Mouse (Mus musculus): ENCODE measurements around the gene Spred3. TPM values are rescaled to one million over a fixed set of nuclear protein-coding genes. Genes with fewer than 3 reads are reported as not detected.

Spred3 gene
- total and polyA plus RNA-seq, 3 experiments: 1.6 to 6.6 (median 3.3) TPM

- DNase-seq (ENCODE audit: extremely low read depth): no peak
- in situ Hi-C loops (cut with MboI; ENCODE audit: low pct_ligation_motif_present, low pct_unique_long_range_greater_than_20kb, low sequenced_read_pairs) (no loop called here), dilution Hi-C loops (cut with MboI; ENCODE audit: extremely low pct_ligation_motif_present, extremely low pct_unique_long_range_greater_than_20kb, low sequenced_read_pairs) (no loop called here)
- H3K9me3 ChIP-seq (replicated peaks; ENCODE audit: low read length): no peaks in the 10 kb centered on the region
- no peaks in the 10 kb centered on the region for H3K27me3 ChIP-seq (replicated peaks)
- TF ChIP-seq JUND (conservative IDR thresholded peaks at IDR 0.05; ENCODE audit: low read depth, low read length) (no peak), KAT2A (IDR thresholded peaks at IDR 0.05; ENCODE audit: insufficient replicate concordance, low read length) (no peak), GABPA (IDR thresholded peaks at IDR 0.05; ENCODE audit: insufficient replicate concordance, low read depth, low read length) (no peak), MAFK (IDR thresholded peaks at IDR 0.05; ENCODE audit: insufficient replicate concordance, low read length) (no peak), NELFE (IDR thresholded peaks at IDR 0.05; ENCODE audit: low read depth, low read length) (no peak), BHLHE40 (IDR thresholded peaks at IDR 0.05; ENCODE audit: low read depth, low read length) (no peak), TBP (conservative IDR thresholded peaks at IDR 0.05; ENCODE audit: low read depth, low read length) (no peak), E2F4 (IDR thresholded peaks at IDR 0.05; ENCODE audit: insufficient replicate concordance, low read depth, low read length) (no peak), JUN (IDR thresholded peaks at IDR 0.05; ENCODE audit: insufficient read depth, low read depth, low read length) (no peak), MAZ (IDR thresholded peaks at IDR 0.05; ENCODE audit: low read depth, low read length) (no peak), RAD21 (IDR thresholded peaks at IDR 0.05; ENCODE audit: low read depth, low read length) (no peak), EP300 (IDR thresholded peaks at IDR 0.05; ENCODE audit: low read length) (no peak), IRF4 (IDR thresholded peaks at IDR 0.05; ENCODE audit: low read depth, low read length) (no peak), ETS1 (conservative IDR thresholded peaks at IDR 0.05; ENCODE audit: low read depth, low read length) (no peak)
- peak overlapping the region in 1 of 3 experiments; percentile 85 for H3K4me3 ChIP-seq (replicated peaks in 1 of 3; ENCODE audit: low read depth in 2 of 3, low read length in 2 of 3, poor library complexity in 1 of 3)
- H3K4me2 ChIP-seq (ENCODE audit: insufficient read depth, low read depth, poor library complexity, severe bottlenecking): peak overlapping the region; percentile 84
- H3K9ac ChIP-seq (ENCODE audit: insufficient read depth, low read depth): no peak overlapping the region
- H3K79me2 ChIP-seq (replicated peaks; ENCODE audit: control insufficient read depth, extremely low read depth, insufficient read depth, poor library complexity, severe bottlenecking): peaks cover 2% of the 10 kb centered on the region; the same call in 1 of the 2 replicates
- peaks cover 12 to 31% of the 10 kb centered on the region in 2 experiments for H3K4me1 ChIP-seq (ENCODE audit: control insufficient read depth in 1 of 2, insufficient read depth in 2 of 2)
- H3K36me3 ChIP-seq (replicated peaks in 1 of 2; ENCODE audit: control insufficient read depth in 1 of 2, insufficient read depth in 1 of 2, low read length in 1 of 2): peaks cover 43 to 56% of the 10 kb centered on the region in 2 experiments
- no peak overlapping the region for H3K27ac ChIP-seq (ENCODE audit: insufficient read depth, low read depth)
These were observed 1.4 kb upstream of the Spred3 start for GRCm38 (mm10) chr7:29171562-29172097.

GRCm38 (mm10) chr7:29170755-29171561 is 747 bp upstream of the Spred3 start:
- in situ Hi-C loops (cut with MboI; ENCODE audit: low pct_ligation_motif_present, low pct_unique_long_range_greater_than_20kb, low sequenced_read_pairs) (no loop called here), dilution Hi-C loops (cut with MboI; ENCODE audit: extremely low pct_ligation_motif_present, extremely low pct_unique_long_range_greater_than_20kb, low sequenced_read_pairs) (no loop called here)
- Histone ChIP-seq H3K4me3 (replicated peaks in 1 of 3; ENCODE audit: low read depth in 2 of 3, low read length in 2 of 3, poor library complexity in 1 of 3) (peak overlapping the region; percentile 66 to 85 (median 76)), H3K27ac (ENCODE audit: insufficient read depth, low read depth) (no peak overlapping the region), H3K27me3 (replicated peaks) (no peaks in the 10 kb centered on the region), H3K9me3 (replicated peaks; ENCODE audit: low read length) (no peaks in the 10 kb centered on the region), H3K4me2 (ENCODE audit: insufficient read depth, low read depth, poor library complexity, severe bottlenecking) (peak overlapping the region; percentile 84), H3K79me2 (replicated peaks; ENCODE audit: control insufficient read depth, extremely low read depth, insufficient read depth, poor library complexity, severe bottlenecking) (no peaks in the 10 kb centered on the region), H3K4me1 (ENCODE audit: control insufficient read depth in 1 of 2, insufficient read depth in 2 of 2) (peaks cover 12 to 31% of the 10 kb centered on the region in 2 experiments), H3K9ac (ENCODE audit: insufficient read depth, low read depth) (no peak overlapping the region; the same call in 1 of the 2 replicates), H3K36me3 (replicated peaks in 1 of 2; ENCODE audit: control insufficient read depth in 1 of 2, insufficient read depth in 1 of 2, low read length in 1 of 2) (peaks cover 39 to 56% of the 10 kb centered on the region in 2 experiments)
- peak; percentile 74 for DNase-seq (ENCODE audit: extremely low read depth)
- TF ChIP-seq MXI1 (IDR thresholded peaks at IDR 0.05; ENCODE audit: low read depth, low read length): peak; percentile 83; the same call in 1 of the 2 replicates
- TF ChIP-seq GABPA (IDR thresholded peaks at IDR 0.05; ENCODE audit: insufficient replicate concordance, low read depth, low read length): no peak
